Mouse (Mus musculus): Measurements from ENCODE around the gene Dzip1l. TPM values are rescaled to one million over a fixed set of nuclear protein-coding genes. Genes with fewer than 3 reads are reported as not detected.

Dzip1l gene
- 3.4 TPM for polyA plus RNA-seq (2014; fragmentation: Illumina TruSeq; extraction: RNeasy Lipid Tissue Mini Kit (QIAGEN cat#74804); ENCODE audit: low read depth, low replicate concordance)

GRCm38 (mm10) chr9:99629281-99630011 lies at the start of gene Dzip1l:
TSS of gene Dzip1l (plus strand) at chr9:99629496.

GRCm38 (mm10) chr9:99612202-99612601 lies 17.1 kb upstream of the Dzip1l start, which contains the start of gene A4gnt:
TSS of gene A4gnt (plus strand) at chr9:99612502.

GRCm38 (mm10) chr9:99717134-99717533 lies 87.8 kb downstream of the Dzip1l start, which contains the start of gene Cldn18:
TSS of gene Cldn18 (minus strand) at chr9:99717267.

Other genes with a start within 250 kb of the Dzip1l start
- gene Mras, start 192.1 kb upstream of the Dzip1l start, polyA plus RNA-seq (2014; fragmentation: Illumina TruSeq; extraction: RNeasy Lipid Tissue Mini Kit (QIAGEN cat#74804); ENCODE audit: low read depth, low replicate concordance), result 6.4 TPM
- not detected for gene Nme9, start 178.0 kb upstream of the Dzip1l start, polyA plus RNA-seq (2014; fragmentation: Illumina TruSeq; extraction: RNeasy Lipid Tissue Mini Kit (QIAGEN cat#74804); ENCODE audit: low read depth, low replicate concordance)
- gene Armc8, start 60.6 kb upstream of the Dzip1l start, polyA plus RNA-seq (2014; fragmentation: Illumina TruSeq; extraction: RNeasy Lipid Tissue Mini Kit (QIAGEN cat#74804); ENCODE audit: low read depth, low replicate concordance), result 17.8 TPM
- 7.6 TPM for gene Dbr1, start 53.7 kb upstream of the Dzip1l start, polyA plus RNA-seq (2014; fragmentation: Illumina TruSeq; extraction: RNeasy Lipid Tissue Mini Kit (QIAGEN cat#74804); ENCODE audit: low read depth, low replicate concordance)
- not detected for gene A4gnt, start 17.0 kb upstream of the Dzip1l start, polyA plus RNA-seq (2014; fragmentation: Illumina TruSeq; extraction: RNeasy Lipid Tissue Mini Kit (QIAGEN cat#74804); ENCODE audit: low read depth, low replicate concordance)
- gene Cldn18, start 87.8 kb downstream of the Dzip1l start, polyA plus RNA-seq (2014; fragmentation: Illumina TruSeq; extraction: RNeasy Lipid Tissue Mini Kit (QIAGEN cat#74804); ENCODE audit: low read depth, low replicate concordance), result not detected
- gene Sox14, start 246.7 kb downstream of the Dzip1l start, polyA plus RNA-seq (2014; fragmentation: Illumina TruSeq; extraction: RNeasy Lipid Tissue Mini Kit (QIAGEN cat#74804); ENCODE audit: low read depth, low replicate concordance), result not detected

Measured in heart, adult 10 weeks (tissue).